Mouse (Mus musculus) E14TG2a.4 (cell line): Measurements from ENCODE around the gene Unc93a.
"Not testable (repeated sequence)": the region's sequence is repeated elsewhere in the genome, so short reads cannot be mapped to it uniquely, and the experiment has no call there.

Experiments used
- CTCF ChIP-seq: conservative IDR thresholded peaks from 2 replicates; pipeline ENCODE4 v1.5.1; 2014; ENCODE audit warnings: low read length
- NANOG ChIP-seq: IDR thresholded peaks from 2 replicates; pipeline ENCODE4 v1.6.1; 2014; ENCODE audit warnings: borderline replicate concordance, low read length, mixed read lengths
- POU5F1 ChIP-seq: IDR thresholded peaks from 2 replicates; pipeline ENCODE4 v1.6.1; 2014; ENCODE audit warnings: low read length, borderline replicate concordance

DNA sequence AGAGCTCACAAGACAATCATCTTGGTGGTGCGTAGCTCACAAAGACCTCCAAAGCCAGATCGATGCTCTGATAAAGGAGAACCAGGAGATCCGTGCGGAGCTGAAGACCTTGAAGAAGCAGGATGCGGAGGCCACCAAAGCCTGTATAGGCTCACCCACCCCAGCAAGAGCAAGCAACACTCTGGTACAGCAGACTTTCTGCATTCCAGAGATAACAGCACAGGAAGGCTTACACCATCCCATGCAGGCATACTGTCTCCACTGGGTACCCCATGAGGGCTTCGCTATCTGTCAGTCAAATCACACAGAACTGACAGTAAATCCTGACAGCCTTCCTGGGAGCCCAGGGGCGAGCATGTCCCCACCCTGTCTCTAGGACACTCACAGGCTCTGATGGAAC lies 68.7 kb downstream of the Unc93a start:
- not testable (repeated sequence) for TF ChIP-seq CTCF, POU5F1, NANOG
